Mouse (Mus musculus) right cerebral cortex, postnatal 36 days (tissue): ENCODE measurements around the gene Prrt4.

ENCODE experiments used
- DNase-seq, 2 experiments: peaks; one replicate each; pipeline ENCODE4 v3.0.0; 2022; ENCODE audit warnings: low spot score in 2 of 2, mixed read lengths in 1 of 2

The Prrt4 gene

DNA sequence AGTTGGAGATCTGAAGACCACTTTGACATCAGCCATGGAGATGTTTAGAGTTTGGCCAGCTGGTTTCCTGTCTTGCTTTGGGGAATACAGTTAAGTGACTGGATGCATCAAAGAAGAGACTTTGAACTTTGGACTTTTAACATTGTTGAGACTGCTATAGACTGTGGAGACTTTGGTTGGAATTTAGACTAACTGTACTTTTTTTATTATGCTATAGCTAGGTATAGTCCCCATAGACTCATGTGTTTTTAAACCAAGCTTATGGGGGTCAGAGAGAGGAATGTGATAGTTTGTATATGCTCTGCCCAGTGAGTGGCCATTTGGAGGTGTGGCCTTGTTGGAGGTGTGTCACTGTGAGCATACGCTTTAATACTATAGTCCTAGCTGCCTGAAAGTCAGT is 29.4 kb downstream of the Prrt4 start:
- no peak for DNase-seq

DNA sequence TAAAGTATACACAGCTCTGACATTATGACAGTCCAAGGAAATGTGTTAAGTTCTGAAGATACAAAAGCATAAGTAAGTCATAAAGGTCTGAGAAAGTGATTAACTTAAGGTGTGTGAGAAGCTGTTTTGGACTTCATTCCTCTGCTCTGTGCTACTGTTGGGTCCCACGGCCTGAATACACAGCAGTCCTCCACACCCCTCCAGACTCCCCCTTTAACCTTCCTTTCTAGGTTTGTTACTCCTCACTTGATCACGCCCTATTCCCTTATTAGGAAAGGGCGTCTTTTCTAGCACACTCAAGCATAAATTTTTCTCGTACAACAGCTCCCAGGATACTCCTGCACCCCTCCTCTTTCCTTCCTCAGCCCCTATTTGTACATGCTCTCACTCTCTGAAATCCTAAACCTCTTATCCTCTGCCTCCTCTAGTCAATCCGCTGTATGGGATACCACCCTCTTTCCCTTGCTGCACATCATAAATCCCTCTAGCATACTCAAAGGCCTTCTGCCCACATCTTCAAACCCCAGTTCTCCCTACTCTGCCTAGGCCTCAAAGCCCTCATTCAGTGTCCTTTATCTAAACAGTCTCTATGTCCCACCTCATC is 31.9 kb downstream of the Prrt4 start:
- no peak for DNase-seq

DNA sequence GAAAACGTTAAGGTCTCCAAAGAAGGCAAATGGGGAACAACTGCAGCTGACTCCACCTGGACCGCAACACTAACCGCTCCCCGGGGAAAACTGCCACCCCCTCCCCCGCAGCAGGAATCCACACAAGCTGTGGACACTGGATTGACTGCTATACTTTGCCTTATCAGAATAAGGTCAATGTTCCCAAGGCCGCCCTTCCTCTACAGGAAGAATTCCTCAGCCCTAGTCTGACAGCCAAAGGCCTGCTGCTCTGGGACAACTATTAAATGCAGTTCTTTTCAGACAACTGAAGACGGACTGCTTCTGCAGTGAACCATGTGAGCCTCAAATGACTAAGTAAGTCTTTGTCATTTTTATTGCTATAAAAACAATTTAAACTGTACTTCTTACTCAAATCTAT is 32.7 kb downstream of the Prrt4 start:
- no peak for DNase-seq

DNA sequence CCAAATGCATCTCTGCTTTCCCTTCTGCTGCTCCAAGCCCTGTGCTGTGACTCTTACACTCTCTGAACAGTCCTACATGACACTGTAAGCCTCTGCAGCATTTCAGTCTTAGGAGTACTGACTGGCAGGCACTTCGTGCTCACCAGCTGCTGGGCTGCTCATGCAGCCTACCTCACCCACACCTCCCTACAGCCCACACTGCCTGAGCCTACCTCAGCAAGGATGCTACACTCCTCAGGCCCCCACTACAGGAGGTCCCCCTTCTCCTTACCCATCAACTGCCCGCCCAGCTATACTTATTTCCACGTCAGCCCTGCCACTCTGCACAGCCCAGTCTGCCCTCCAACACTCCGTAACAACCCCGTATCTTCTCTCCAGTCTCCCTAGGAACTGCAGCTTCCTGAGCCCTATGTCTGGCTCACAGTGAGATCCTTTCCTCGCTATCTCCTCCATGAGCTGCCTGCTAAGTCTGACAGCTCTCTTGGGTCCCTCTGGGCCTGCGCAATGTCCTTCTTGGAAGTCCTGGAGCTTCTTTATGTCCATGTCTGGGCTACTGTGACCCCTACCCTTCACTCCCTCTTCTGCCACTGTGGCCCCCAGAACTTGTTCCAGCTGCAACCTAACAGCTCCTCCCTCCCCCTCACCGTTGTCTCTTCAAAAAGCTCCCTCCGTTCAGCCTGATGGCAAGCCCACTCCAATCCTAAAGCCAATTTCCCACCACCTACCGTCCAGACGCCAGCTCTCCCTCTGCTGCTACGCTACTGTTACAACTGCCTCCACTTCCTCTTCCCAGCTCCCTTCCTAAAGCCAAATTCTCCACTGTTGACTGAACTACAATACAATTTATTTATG is 33.7 kb downstream of the Prrt4 start:
- DNase-seq, result peak; percentile 11 to 23

DNA sequence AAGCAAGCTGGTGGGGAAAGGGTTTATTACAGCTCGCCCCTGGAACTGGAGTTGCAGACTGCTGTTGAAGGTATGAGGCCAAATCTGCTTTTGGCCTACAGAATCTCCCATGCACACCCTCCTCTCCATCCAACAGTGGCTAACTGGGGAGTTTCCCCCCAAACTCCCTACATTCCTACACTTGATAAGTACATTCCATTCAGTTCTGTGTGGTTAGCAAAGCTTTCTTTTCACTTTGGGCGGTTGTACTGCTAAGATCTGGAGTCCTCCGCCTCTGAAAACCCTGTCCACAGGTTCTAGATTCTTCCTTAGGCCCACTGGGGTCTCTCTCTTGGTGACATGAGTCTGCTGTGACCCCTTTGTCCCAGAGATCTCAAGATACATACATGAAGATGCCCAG is 34.4 kb downstream of the Prrt4 start:
- DNase-seq, result no peak

DNA sequence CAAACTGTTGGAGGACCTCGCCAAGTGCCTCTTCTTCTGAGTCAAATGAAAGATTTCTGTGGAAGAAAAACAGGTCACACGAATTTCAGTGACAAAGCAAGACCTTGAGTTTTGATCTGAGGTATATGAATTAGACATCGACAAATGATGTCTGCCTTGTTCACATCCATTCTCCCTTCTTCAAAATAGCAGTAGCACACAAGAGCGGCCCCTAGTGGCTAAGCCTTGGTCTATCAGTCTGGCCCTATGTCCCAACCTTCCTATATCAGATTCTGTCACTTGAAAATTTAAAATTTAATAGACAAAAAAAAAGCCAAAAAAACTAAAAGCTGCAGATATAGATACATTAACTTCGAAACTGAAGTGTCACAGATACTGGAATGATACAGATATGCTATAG is 35.8 kb downstream of the Prrt4 start:
- DNase-seq, result peak in 1 of 2 experiments; percentile 22

DNA sequence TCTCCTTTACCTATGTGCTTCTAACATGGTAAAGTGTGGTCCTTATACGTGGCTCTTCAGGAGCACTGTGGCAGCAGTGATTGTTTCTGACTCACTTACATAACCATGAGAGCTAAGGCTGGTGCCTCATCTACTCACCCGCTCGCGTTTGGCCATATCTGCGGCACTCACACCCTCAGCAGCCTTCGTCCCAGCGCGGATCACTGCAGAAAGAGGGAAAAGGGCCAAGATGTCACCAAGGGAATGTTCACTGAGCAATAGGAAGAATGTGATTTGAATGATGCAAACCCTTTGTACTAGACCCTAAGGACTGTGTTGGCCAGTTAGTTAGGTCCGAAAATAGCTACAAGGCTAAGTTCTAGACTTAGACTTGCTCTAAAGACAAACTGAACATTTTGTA is 41.9 kb downstream of the Prrt4 start:
- DNase-seq, result no peak

DNA sequence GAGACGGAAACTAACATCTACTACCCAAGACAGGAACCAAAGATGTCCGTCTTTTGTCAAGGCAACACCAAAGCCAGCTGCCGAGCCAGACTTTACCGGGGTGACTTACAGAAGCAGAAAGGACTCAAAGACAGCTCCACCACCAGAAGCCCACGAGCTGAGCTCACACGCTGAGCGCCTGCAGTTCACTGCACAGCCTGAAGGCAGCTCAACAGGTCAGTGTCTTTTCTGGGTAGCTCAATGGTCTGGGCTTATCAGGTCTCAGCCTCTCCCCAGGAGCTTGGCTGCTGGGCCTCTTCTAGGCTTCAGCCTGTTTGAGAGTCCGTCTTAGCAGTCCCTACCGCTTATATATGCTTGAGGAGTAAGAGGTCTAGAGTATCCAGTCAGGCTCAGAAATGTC is 46.3 kb downstream of the Prrt4 start:
- DNase-seq, result no peak

DNA sequence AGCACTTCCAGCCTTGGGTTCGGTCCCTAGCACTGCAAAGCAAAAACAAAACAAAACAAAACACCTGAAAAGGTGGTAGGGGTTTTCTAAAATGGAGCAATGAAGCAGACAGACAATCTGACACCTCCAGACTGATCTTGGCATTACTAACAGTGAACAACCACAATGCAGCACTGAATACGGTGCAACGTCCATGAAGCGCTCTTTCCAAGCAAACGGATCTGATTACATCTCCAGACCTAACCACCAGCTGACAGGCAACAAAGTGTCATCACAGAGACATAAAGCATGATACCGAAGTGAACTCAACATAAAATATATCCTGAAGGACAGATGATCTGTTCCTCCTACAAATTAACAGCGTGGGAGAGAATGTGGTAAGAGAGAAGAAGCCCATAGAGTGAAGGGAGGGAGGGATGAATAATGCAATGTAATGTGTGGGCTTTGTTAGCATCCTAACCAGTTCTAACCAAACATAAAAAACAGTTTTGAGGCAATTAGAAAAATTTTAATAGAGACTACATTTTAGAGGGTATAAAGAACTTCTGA is 52.4 kb downstream of the Prrt4 start:
- DNase-seq, result no peak

DNA sequence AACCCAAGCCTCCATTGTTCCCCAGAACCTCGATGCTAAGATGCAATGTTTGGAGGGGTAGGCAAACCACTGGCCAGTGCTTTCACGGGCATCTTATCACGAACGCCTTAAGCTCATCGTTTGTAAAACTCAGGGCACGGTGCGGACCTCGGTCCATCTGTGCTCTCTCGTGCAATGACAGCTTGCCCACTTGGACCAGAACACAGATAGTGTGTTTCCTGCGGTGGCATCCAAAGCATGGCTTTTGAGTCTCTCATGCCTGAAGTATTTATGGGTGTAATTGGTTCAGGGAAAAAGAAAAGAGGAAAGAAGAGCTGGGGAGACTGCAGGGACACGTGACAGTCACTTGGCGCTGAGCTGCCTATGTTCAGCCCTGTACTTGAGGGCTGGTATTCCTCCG is 59.4 kb downstream of the Prrt4 start:
- no peak for DNase-seq
